Mouse (Mus musculus): ENCODE measurements around the gene Pdgfb.

Gene Pdgfb

GRCm38 (mm10) chr15:79952504-79953231 is 62.1 kb downstream of the Pdgfb start:
- peak; percentile 63 to 74 for DNase-seq

GRCm38 (mm10) chr15:79951730-79952503 is 62.9 kb downstream of the Pdgfb start:
- DNase-seq, result peak; percentile 71 to 85

- no peak for DNase-seq
Measured at GRCm38 (mm10) chr15:79951226-79951625, 63.6 kb downstream of the Pdgfb start.

GRCm38 (mm10) chr15:79950250-79951025 is 64.3 kb downstream of the Pdgfb start:
- DNase-seq, result peak; percentile 79 to 85

GRCm38 (mm10) chr15:79947681-79948080 is 67.1 kb downstream of the Pdgfb start:
- DNase-seq, result no peak

- peak; percentile 60 to 68 for DNase-seq
Measured at GRCm38 (mm10) chr15:79946790-79947189, 68.0 kb downstream of the Pdgfb start.

- peak; percentile 94 for DNase-seq
Measured at GRCm38 (mm10) chr15:79946022-79946421, 68.8 kb downstream of the Pdgfb start.

All from kidney, postnatal 4 days (tissue).